Mouse (Mus musculus) natural killer cell, adult 2 months (primary cell): Measurements from ENCODE around the gene Olfr1441.

Experiments used
- DNase-seq, 2 experiments: peaks; one replicate each; pipeline ENCODE4 v3.0.0; 2022; ENCODE audit warnings: low spot score in 2 of 2

The Olfr1441 gene

GRCm38 (mm10) chr19:12417361-12417760 is at the start of gene Olfr1441:
Gene Olfr1441 (plus strand): TSS chr19:12417433.
- DNase-seq: no peak

- no peak for DNase-seq
These were observed 44.2 kb upstream of the Olfr1441 start for GRCm38 (mm10) chr19:12373004-12373403.

- no peak for DNase-seq
These were observed 42.7 kb upstream of the Olfr1441 start for GRCm38 (mm10) chr19:12374465-12375025.

GRCm38 (mm10) chr19:12386979-12387378 is 30.3 kb upstream of the Olfr1441 start, which contains the start of gene Olfr1440:
Gene Olfr1440 (plus strand): TSS chr19:12387279.
- DNase-seq: no peak

- no peak for DNase-seq
These were observed 3.5 kb upstream of the Olfr1441 start for GRCm38 (mm10) chr19:12413737-12414136.

GRCm38 (mm10) chr19:12418312-12418711 is 1.1 kb downstream of the Olfr1441 start:
- no peak for DNase-seq

- no peak for DNase-seq
These were observed 3.3 kb downstream of the Olfr1441 start for GRCm38 (mm10) chr19:12420555-12420954.

GRCm38 (mm10) chr19:12421680-12422079 is 4.4 kb downstream of the Olfr1441 start:
- no peak for DNase-seq

GRCm38 (mm10) chr19:12427101-12427500 is 9.9 kb downstream of the Olfr1441 start:
- peak; percentile 8 to 28 for DNase-seq

- DNase-seq: no peak
These were observed 10.4 kb downstream of the Olfr1441 start, which contains the start of gene Pfpl for GRCm38 (mm10) chr19:12427605-12428004. Gene Pfpl (plus strand): TSS chr19:12427905.

- peak in 1 of 2 experiments; percentile 53 for DNase-seq
These were observed 15.8 kb downstream of the Olfr1441 start for GRCm38 (mm10) chr19:12433033-12433432.

GRCm38 (mm10) chr19:12435011-12435416 is 17.8 kb downstream of the Olfr1441 start:
- DNase-seq: peak in 1 of 2 experiments; percentile 35

GRCm38 (mm10) chr19:12435750-12436524 is 18.7 kb downstream of the Olfr1441 start:
- no peak for DNase-seq

- no peak for DNase-seq
These were observed 22.3 kb downstream of the Olfr1441 start for GRCm38 (mm10) chr19:12439581-12439980.

- DNase-seq: no peak
These were observed 23.0 kb downstream of the Olfr1441 start for GRCm38 (mm10) chr19:12440103-12440725.

- DNase-seq: no peak
These were observed 25.3 kb downstream of the Olfr1441 start for GRCm38 (mm10) chr19:12442560-12442959.

- DNase-seq: no peak
These were observed 27.8 kb downstream of the Olfr1441 start for GRCm38 (mm10) chr19:12445014-12445413.

- peak in 1 of 2 experiments; percentile 81 for DNase-seq
These were observed 40.3 kb downstream of the Olfr1441 start for GRCm38 (mm10) chr19:12457401-12458066.

GRCm38 (mm10) chr19:12459516-12459915 is 42.3 kb downstream of the Olfr1441 start:
- DNase-seq: no peak

GRCm38 (mm10) chr19:12460282-12461249 is 43.3 kb downstream of the Olfr1441 start, which contains the start of gene Mpeg1:
Gene Mpeg1 (plus strand): TSS chr19:12460779.
- no peak for DNase-seq
